Mouse (Mus musculus): ENCODE measurements around the gene Tmcc3.

Tmcc3 gene

GRCm38 (mm10) chr10:94311511-94312006, at the start of gene Tmcc3:
Tmcc3 (plus strand) TSS chr10:94311949.
- in situ Hi-C loops (cut with MboI; ENCODE audit: low sequenced_read_pairs) = no loop called here

GRCm38 (mm10) chr10:94262646-94263045, 49.1 kb upstream of the Tmcc3 start:
- in situ Hi-C loops (cut with MboI; ENCODE audit: low sequenced_read_pairs) = no loop called here

DNA sequence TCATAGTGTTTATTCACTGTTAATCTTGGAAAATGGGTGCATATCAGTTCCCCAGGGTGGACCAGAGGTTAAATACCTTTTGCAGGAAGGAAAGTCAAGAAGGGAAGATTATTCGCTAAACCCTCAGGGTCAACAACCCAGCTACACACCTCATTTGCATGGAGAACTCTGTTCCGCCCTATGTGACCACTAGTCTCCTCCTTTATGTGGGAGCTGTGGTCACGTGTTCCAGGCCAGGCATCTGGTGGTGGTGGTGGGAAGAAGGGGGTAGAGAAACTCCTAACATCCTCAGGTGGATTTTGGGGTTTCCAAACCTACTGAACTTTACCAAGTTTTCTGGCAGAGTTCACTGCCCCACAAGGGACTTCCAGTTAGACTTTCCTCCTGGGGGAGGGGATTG, 48.5 kb upstream of the Tmcc3 start:
- in situ Hi-C loops (cut with MboI; ENCODE audit: low sequenced_read_pairs) = no loop called here

GRCm38 (mm10) chr10:94265656-94266542, 45.9 kb upstream of the Tmcc3 start:
- in situ Hi-C loops (cut with MboI; ENCODE audit: low sequenced_read_pairs) = no loop called here

DNA sequence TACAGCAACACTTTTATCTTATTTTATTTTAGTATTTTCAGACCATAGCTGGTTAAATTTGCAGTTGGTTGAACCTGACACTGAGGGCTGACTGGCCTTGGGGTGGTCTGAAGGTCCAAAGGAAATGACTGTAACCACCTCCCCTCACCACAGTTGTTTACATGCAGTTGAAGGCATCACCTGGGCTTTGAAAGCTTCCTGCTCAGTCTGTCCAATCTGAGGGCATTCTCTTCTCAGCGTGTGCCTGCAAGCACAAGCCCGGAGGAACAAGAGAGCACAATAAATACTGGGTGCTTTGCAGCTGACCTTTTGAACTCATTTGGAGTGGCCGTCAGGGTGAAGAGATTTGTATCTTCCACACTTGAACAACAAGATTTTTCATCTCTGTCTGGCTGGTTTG, 36.4 kb upstream of the Tmcc3 start:
- in situ Hi-C loops (cut with MboI; ENCODE audit: low sequenced_read_pairs) = no loop called here

DNA sequence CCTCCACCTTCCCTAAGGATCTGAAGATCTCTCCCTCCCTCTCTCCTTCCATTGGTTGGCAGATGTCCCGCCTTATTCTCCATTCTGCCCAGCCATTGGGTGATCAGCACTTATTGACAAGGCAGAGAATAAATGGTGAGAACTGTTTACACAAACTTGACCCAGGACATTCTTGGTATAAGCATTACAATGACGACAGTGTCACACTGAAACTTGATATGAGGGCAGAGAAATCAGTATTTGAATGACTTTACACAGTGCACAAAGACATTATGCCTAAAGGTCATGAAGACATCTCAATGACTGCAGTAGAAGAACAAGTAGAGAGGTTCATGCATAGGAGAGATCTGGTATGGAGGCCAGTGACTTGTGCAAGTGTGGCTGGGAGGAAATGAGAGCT, 35.2 kb upstream of the Tmcc3 start:
- in situ Hi-C loops (cut with MboI; ENCODE audit: low sequenced_read_pairs) = no loop called here

- in situ Hi-C loops (cut with MboI; ENCODE audit: low sequenced_read_pairs) = no loop called here
These were observed 29.6 kb upstream of the Tmcc3 start for GRCm38 (mm10) chr10:94282179-94282578.

DNA sequence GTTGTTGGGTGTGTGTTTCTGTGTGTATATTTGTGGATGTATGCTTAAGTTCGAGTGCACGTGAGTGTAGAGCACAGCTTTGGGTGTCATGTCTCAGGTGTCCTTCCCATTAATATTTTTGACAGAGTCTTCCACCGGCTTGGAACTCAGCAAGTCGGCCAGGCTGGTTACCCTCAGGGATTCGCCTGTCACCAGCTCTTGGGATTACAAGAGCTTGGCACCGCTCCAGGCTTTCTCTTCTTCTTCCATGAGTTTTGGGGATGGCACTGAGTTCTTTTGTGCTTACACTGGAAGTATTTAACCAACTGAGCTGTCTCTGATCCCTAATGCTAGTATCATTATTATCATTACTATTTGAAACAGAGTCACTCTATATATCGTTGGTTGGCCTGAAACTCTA, 29.0 kb upstream of the Tmcc3 start:
- in situ Hi-C loops (cut with MboI; ENCODE audit: low sequenced_read_pairs) = no loop called here

GRCm38 (mm10) chr10:94294437-94294836, 17.3 kb upstream of the Tmcc3 start:
- in situ Hi-C loops (cut with MboI; ENCODE audit: low sequenced_read_pairs) = no loop called here

GRCm38 (mm10) chr10:94294933-94295750, 16.6 kb upstream of the Tmcc3 start:
- in situ Hi-C loops (cut with MboI; ENCODE audit: low sequenced_read_pairs) = no loop called here

DNA sequence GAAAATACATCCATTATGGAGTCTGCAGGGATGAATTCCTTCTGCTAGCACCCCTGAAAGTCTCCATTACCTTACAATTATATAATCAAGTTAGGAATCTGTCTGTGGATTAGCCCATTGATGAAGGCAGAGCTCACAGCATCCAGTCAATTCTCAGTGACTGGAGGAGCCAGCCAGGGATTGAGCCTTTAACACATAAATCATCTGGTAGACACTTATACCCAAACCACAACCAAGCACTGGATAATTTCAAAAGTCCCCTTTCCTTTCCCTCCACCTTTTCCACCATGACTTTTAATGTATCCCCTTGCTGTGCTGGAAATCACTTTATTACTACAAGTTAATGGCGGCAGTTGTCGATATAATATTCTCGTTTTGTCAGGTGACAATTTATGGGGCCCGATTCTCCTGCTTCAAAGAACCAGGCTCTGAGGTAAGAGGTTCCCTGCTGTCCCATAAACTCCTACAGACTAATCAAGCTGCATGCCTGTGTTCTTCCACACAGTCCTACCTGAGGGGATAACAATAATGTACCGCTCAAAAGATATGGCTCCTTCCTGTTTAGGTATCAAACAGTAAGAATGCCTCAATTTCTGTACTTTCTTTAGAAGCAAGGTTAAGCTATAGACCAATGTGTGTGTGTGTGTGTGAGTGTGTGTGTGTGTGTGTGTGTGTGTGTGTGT, 15.7 kb upstream of the Tmcc3 start:
- in situ Hi-C loops (cut with MboI; ENCODE audit: low sequenced_read_pairs) = no loop called here

- in situ Hi-C loops (cut with MboI; ENCODE audit: low sequenced_read_pairs) = no loop called here
These were observed 13.3 kb upstream of the Tmcc3 start, which contains the start of gene Gm4792 for GRCm38 (mm10) chr10:94298471-94298870. Gm4792 (minus strand) TSS chr10:94298703.

DNA sequence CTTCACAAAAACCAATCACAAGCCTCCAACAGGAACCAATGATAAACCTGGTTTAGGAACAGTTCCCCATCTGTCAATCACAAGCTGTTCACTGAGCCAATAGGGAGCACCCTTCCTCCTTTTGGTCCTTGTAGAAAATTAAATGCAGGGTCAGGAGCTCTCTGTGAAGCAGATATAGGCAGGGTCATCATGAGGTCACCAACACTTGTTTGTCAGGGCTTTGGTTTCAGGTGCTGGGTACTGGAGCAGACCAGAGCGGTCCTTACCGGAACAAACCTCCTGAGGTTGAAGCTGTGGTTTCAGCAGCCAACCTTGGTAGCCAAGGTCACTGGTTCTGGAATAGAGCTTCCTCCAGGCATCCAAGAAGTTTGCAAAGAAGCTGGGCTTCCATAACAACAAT, 12.4 kb upstream of the Tmcc3 start:
- in situ Hi-C loops (cut with MboI; ENCODE audit: low sequenced_read_pairs) = no loop called here

- in situ Hi-C loops (cut with MboI; ENCODE audit: low sequenced_read_pairs) = no loop called here
These were observed 7.6 kb upstream of the Tmcc3 start for GRCm38 (mm10) chr10:94304064-94304657.

DNA sequence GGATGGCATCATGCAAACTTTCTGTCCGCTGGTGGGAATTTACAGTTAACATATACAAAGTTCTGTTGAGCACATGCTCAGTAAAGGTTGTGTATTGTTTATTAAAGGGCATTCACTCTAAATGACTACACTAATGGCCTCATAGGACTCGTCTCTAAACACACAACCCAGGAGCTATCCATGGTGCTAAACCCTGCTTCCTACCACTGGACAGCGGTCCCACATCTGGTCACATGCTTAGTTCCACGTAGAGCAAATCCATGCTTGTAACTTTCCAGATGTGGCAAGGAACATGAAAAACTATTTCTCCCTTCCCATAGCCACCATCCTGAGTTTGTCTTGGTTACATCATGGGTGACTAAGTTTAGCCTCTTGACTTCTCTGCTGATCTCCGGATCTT, 6.2 kb upstream of the Tmcc3 start:
- in situ Hi-C loops (cut with MboI; ENCODE audit: low sequenced_read_pairs) = no loop called here

GRCm38 (mm10) chr10:94310499-94311267, 1.1 kb upstream of the Tmcc3 start:
- in situ Hi-C loops (cut with MboI; ENCODE audit: low sequenced_read_pairs) = no loop called here

- in situ Hi-C loops (cut with MboI; ENCODE audit: low sequenced_read_pairs) = no loop called here
These were observed 412 bp downstream of the Tmcc3 start for GRCm38 (mm10) chr10:94312007-94312715.

DNA sequence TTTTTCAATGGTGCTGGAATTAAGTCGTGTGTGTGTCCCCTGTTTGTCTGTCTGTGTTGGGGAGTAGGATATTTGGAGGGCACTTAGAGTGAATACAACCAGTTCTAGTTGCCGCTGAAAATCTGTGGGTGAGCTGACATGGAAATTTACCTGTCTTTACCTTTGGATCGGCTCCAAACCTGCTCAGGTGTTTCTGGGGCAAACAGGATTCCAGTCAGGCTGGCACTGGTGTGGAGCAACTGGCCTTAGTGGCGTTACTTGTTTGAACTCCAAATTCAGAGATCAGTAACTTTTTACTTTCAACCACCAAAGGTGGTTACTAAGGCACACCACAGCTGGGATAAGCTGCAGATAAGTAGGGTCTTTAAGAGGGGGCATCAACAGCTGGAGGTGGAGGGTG, 1.4 kb downstream of the Tmcc3 start:
- in situ Hi-C loops (cut with MboI; ENCODE audit: low sequenced_read_pairs) = no loop called here

- in situ Hi-C loops (cut with MboI; ENCODE audit: low sequenced_read_pairs) = no loop called here
These were observed 6.8 kb downstream of the Tmcc3 start for GRCm38 (mm10) chr10:94318574-94318973.
